Mouse (Mus musculus): ENCODE measurements around the gene Rnf40. TPM values are rescaled to one million over a fixed set of nuclear protein-coding genes. Genes with fewer than 3 reads are reported as not detected.

The Rnf40 gene
- polyA plus RNA-seq, 1 experiment from 2014 or later = 12.4 TPM

DNA sequence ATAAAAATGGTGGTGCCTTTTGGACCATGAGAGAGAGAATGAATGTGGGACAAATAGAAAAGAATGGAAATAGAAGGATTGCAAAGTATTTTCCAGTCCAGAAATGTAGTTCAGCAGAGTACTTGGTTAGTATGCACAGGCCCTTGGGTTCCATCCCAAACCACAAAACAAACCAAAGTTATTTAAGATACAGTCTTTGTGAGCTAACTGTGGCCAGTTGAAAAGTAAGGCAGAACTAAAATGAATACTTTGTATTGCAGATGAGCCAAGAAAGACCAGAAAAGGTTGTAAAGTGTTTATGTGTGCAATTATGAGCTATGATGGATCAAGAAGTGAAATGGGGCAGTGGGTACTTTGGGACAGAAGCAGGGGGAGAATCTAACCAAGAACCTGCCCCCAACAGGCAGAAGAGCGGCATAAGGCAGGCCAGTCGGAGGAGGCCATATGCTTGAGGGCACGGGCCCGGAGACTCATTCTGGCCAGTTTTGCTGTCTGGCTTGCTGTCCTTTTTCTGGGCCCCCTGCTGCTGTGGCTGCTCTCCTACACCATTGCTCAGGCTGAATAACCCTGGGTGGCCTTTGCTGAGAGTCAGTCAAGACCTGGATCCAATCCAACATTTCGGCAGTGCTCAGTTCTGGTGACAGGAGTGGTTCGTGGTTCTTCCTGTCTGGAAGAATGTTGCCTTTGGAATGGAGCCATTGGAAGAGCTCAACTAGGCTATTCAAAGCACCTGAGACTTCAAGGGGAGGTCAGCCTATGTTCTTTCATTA is 24.0 kb upstream of the Rnf40 start:
- H3K4me1 ChIP-seq (ENCODE audit: insufficient read depth) = no peaks in the 10 kb centered on the region
- no peak overlapping the region for H3K4me3 ChIP-seq (ENCODE audit: low read depth, low read length)
- no peaks in the 10 kb centered on the region for H3K27me3 ChIP-seq (ENCODE audit: insufficient read depth, low read length)
- DNase-seq (no peak), ATAC-seq (no peak)
- TF ChIP-seq EP300 (IDR thresholded peaks at IDR 0.05; ENCODE audit: low read depth) = no peak
- no peak for TF ChIP-seq CTCF (IDR thresholded peaks at IDR 0.05; ENCODE audit: low read depth)
- H3K27ac ChIP-seq (ENCODE audit: low read depth) = no peak overlapping the region
- no peak overlapping the region for H3K4me2 ChIP-seq (ENCODE audit: low read depth, low read length)
- H3K9me3 ChIP-seq (ENCODE audit: low read length) = no peaks in the 10 kb centered on the region
- WGBS (ENCODE audit: insufficient replicate concordance) = 81% methylated on average over 6 of the region's 6 CpGs
- no peak overlapping the region for H3K9ac ChIP-seq (replicated peaks)
- H3K36me3 ChIP-seq (replicated peaks; ENCODE audit: insufficient read depth, low read length) = peaks cover 37% of the 10 kb centered on the region

DNA sequence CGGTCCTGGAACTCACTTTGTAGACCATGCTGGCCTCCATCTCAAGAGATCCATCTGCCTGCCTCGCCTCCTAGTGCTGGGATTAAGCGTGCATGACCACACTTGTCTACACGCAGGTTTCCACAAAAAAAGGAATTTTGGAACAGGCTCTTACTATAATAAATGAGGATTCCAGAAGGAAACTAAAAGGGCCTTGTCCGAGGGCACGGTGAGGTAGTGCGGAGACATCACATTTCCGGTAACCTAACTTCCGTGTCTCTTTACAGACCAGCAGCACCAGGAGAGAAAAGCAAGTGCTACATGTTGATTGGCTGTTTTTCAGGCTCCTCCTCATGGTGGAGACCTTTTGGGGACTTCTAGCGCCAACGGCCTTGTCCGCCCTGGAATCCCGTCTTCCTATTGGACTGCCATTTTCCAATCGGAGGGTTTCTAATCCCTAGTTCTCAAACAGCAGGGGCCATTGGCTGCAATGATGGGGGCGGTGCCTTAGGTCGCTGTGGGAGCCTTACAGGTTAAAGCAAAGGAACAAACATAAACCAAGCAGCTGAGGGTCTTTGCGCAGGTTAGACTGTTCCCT is 15.6 kb upstream of the Rnf40 start, which contains the start of gene Phkg2:
TSS of gene Phkg2 (plus strand) at position 446 of the 577 bp plus-strand sequence.
- Histone ChIP-seq H3K9ac (replicated peaks) (peak within 1 kb of the TSS; percentile 89), H3K27me3 (ENCODE audit: insufficient read depth, low read length) (no peaks in the 10 kb centered on the region), H3K4me2 (ENCODE audit: low read depth, low read length) (peak within 1 kb of the TSS; percentile 97), H3K4me1 (ENCODE audit: insufficient read depth) (peaks cover 18% of the 10 kb centered on the region), H3K36me3 (replicated peaks; ENCODE audit: insufficient read depth, low read length) (peaks cover 14% of the 10 kb centered on the region), H3K4me3 (ENCODE audit: low read depth, low read length) (peak within 1 kb of the TSS; percentile 85), H3K9me3 (ENCODE audit: low read length) (no peaks in the 10 kb centered on the region), H3K27ac (ENCODE audit: low read depth) (peak within 1 kb of the TSS; percentile 86)
- DNase-seq = peak; percentile 90
- ATAC-seq = peak; percentile 97
- WGBS (ENCODE audit: insufficient replicate concordance) = under 1% methylated on average over 17 of the region's 17 CpGs
- TF ChIP-seq CTCF (IDR thresholded peaks at IDR 0.05; ENCODE audit: low read depth) (no peak), EP300 (IDR thresholded peaks at IDR 0.05; ENCODE audit: low read depth) (peak; percentile 61)

DNA sequence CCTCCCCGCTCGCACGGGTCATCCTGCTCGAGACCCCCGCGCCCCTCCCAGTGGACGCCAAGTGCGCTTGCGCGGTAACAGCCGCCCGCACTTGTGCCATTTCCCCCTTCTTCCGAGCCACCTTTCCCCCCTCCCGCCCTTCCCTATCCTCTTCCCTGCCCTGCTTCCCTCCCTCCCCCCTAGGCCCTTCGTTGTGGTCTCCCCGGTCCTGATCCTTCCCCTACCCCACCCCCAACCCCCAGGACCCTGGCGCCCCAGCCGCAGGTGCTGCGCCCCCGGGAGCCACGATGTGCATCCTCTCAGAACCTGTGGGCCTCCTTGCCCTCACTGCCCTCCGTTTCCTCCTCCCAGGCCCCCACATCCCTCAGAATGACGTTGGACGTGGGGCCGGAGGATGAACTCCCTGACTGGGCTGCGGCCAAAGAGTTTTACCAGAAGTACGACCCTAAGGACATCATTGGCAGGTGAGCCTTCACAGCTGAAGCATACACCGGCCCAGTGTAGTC is 15.0 kb upstream of the Rnf40 start:
- H3K4me1 ChIP-seq (ENCODE audit: insufficient read depth) = peaks cover 18% of the 10 kb centered on the region
- 2% methylated on average over 26 of the region's 28 CpGs for WGBS (ENCODE audit: insufficient replicate concordance)
- TF ChIP-seq EP300 (IDR thresholded peaks at IDR 0.05; ENCODE audit: low read depth) (no peak), CTCF (IDR thresholded peaks at IDR 0.05; ENCODE audit: low read depth) (no peak)
- H3K4me3 ChIP-seq (ENCODE audit: low read depth, low read length) = peak overlapping the region; percentile 85
- H3K36me3 ChIP-seq (replicated peaks; ENCODE audit: insufficient read depth, low read length) = peaks cover 18% of the 10 kb centered on the region
- peak overlapping the region; percentile 89 for H3K9ac ChIP-seq (replicated peaks)
- no peaks in the 10 kb centered on the region for H3K27me3 ChIP-seq (ENCODE audit: insufficient read depth, low read length)
- no peaks in the 10 kb centered on the region for H3K9me3 ChIP-seq (ENCODE audit: low read length)
- no peak for DNase-seq
- peak overlapping the region; percentile 86 for H3K27ac ChIP-seq (ENCODE audit: low read depth)
- H3K4me2 ChIP-seq (ENCODE audit: low read depth, low read length) = peak overlapping the region; percentile 97
- peak; percentile 35 for ATAC-seq

DNA sequence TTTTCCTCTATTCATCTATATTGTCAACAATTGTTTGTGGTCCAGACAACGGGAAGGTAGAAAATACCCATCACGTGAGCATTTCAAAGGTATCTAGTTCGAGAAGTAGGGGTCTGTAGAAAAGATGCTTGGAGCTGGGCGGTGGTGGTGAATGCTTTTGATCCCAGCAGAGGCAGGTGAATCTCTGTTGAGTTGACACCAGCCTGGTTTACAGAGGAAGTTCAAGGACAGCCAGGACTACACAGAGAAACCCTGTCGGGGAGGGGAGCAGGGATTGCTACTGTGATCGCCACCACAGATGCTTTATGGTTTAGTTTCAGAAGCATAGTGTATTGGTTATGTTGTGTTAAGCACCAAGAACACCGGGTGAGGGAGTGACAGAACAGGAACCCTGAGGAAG is 14.5 kb upstream of the Rnf40 start:
- DNase-seq (no peak), ATAC-seq (no peak)
- Histone ChIP-seq H3K9me3 (ENCODE audit: low read length) (no peaks in the 10 kb centered on the region), H3K9ac (replicated peaks) (peak overlapping the region; percentile 89), H3K4me1 (ENCODE audit: insufficient read depth) (peaks cover 18% of the 10 kb centered on the region), H3K36me3 (replicated peaks; ENCODE audit: insufficient read depth, low read length) (peaks cover 18% of the 10 kb centered on the region), H3K4me3 (ENCODE audit: low read depth, low read length) (peak overlapping the region; percentile 85), H3K4me2 (ENCODE audit: low read depth, low read length) (peak overlapping the region; percentile 97), H3K27me3 (ENCODE audit: insufficient read depth, low read length) (no peaks in the 10 kb centered on the region), H3K27ac (ENCODE audit: low read depth) (peak overlapping the region; percentile 86)
- TF ChIP-seq CTCF (IDR thresholded peaks at IDR 0.05; ENCODE audit: low read depth) (no peak), EP300 (IDR thresholded peaks at IDR 0.05; ENCODE audit: low read depth) (no peak)
- WGBS (ENCODE audit: insufficient replicate concordance) = 11% methylated on average over 7 of the region's 7 CpGs

DNA sequence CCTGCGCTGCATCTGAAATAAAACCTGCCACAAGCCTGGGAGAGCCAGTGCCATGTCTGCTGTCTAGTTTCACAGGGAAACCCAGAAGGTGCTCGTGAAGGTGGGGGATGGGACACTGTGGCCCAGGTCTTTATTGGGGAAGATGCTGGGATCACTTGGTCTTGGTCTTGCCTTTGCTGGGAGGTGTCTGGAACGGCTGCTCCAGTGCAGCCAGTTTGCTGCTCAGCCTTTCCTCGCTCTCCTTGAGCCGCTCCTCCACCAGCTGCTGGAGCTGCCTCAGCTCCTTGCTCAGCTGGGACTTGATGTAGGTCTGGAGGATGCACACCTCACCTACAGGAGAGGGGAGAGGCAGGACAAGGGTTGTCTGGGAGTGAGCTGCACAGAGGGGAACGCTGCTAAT is 5.3 kb upstream of the Rnf40 start:
- no peak overlapping the region for H3K9ac ChIP-seq (replicated peaks)
- TF ChIP-seq CTCF (IDR thresholded peaks at IDR 0.05; ENCODE audit: low read depth) (no peak), EP300 (IDR thresholded peaks at IDR 0.05; ENCODE audit: low read depth) (no peak)
- H3K4me1 ChIP-seq (ENCODE audit: insufficient read depth) = 0 out of 2 replicates have a peak, but pooled peaks cover 7% of the 10 kb centered on the region
- no peak for DNase-seq
- peaks cover 49% of the 10 kb centered on the region for H3K36me3 ChIP-seq (replicated peaks; ENCODE audit: insufficient read depth, low read length)
- no peaks in the 10 kb centered on the region for H3K9me3 ChIP-seq (ENCODE audit: low read length)
- H3K4me3 ChIP-seq (ENCODE audit: low read depth, low read length) = no peak overlapping the region
- no peak overlapping the region for H3K27ac ChIP-seq (ENCODE audit: low read depth)
- no peaks in the 10 kb centered on the region for H3K27me3 ChIP-seq (ENCODE audit: insufficient read depth, low read length)
- no peak for ATAC-seq
- no peak overlapping the region for H3K4me2 ChIP-seq (ENCODE audit: low read depth, low read length)
- 79% methylated on average over 6 of the region's 6 CpGs for WGBS (ENCODE audit: insufficient replicate concordance)

DNA sequence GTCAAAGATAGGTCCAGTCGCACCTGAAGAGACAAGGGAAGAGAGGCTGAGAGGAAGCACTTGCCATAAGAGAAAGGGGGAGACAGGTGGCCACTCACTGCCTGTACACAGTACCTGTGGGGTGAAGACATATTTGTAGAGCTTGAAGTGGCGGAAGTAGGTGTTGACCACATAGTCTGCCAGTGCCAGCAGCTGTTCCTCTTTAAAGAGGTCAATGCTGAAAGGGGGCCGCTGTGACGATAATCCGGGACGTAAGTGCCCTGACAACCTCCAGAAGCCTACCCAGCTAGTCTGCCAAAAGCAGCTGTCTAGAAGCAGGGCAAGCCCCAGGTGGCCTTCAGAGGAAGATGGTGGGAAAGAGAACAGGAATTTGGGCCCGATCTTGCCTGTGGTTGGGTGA is 3.5 kb upstream of the Rnf40 start:
- Histone ChIP-seq H3K36me3 (replicated peaks; ENCODE audit: insufficient read depth, low read length) (peaks cover 39% of the 10 kb centered on the region), H3K27ac (ENCODE audit: low read depth) (peak overlapping the region; percentile 39; the same call in 1 of the 2 replicates), H3K4me3 (ENCODE audit: low read depth, low read length) (no peak overlapping the region), H3K4me2 (ENCODE audit: low read depth, low read length) (no peak overlapping the region), H3K27me3 (ENCODE audit: insufficient read depth, low read length) (no peaks in the 10 kb centered on the region), H3K4me1 (ENCODE audit: insufficient read depth) (peaks cover 16% of the 10 kb centered on the region), H3K9ac (replicated peaks) (no peak overlapping the region), H3K9me3 (ENCODE audit: low read length) (no peaks in the 10 kb centered on the region)
- WGBS (ENCODE audit: insufficient replicate concordance) = 73% methylated on average over 7 of the region's 7 CpGs
- ATAC-seq (no peak), DNase-seq (no peak)
- no peak for TF ChIP-seq CTCF (IDR thresholded peaks at IDR 0.05; ENCODE audit: low read depth)

Data from liver, postnatal 0 days (tissue).